Mouse (Mus musculus) kidney, embryonic 16.5 days (tissue): Measurements from ENCODE around the gene Zfp78. TPM values are rescaled to one million over a fixed set of nuclear protein-coding genes. Genes with fewer than 3 reads are reported as not detected.

ENCODE experiments used
- ATAC-seq: fragments of 200-750 bp; cut with Nextera tagmentation; 2 replicates; pipeline ENCODE4 v1.8.0; 2017; ENCODE audit warnings: moderate TSS enrichment; ENCODE audit not compliant: low FRiP score, low TSS enrichment
- H3K27ac ChIP-seq: fragments of 300-500 bp; sonication (generic); 2 replicates; pipeline ENCODE4 v1.5.1; 2014; ENCODE audit warnings: low read length
- H3K27me3 ChIP-seq: fragments of 300-500 bp; sonication (generic); 2 replicates; pipeline ENCODE4 v1.6.1; 2014; ENCODE audit warnings: low read length, control low read depth, mixed read lengths; ENCODE audit not compliant: insufficient read depth
- H3K36me3 ChIP-seq: fragments of 300-500 bp; sonication (generic); 2 replicates; pipeline ENCODE4 v1.6.1; 2014; ENCODE audit warnings: low read length, control low read depth, mixed read lengths; ENCODE audit not compliant: insufficient read depth
- H3K4me1 ChIP-seq: fragments of 300-500 bp; sonication (generic); 2 replicates; pipeline ENCODE4 v1.6.1; 2014; ENCODE audit warnings: low read length, control low read depth, mixed read lengths; ENCODE audit not compliant: insufficient read depth
- H3K4me2 ChIP-seq: fragments of 300-500 bp; sonication (generic); replicated peaks from 2 replicates; pipeline ENCODE4 v1.6.1; 2014; ENCODE audit warnings: low read depth, low read length
- H3K4me3 ChIP-seq: fragments of 300-500 bp; sonication (generic); 2 replicates; pipeline ENCODE4 v1.5.1; 2014; ENCODE audit warnings: mild to moderate bottlenecking, low read length
- H3K9ac ChIP-seq: fragments of 300-500 bp; sonication (generic); replicated peaks from 2 replicates; pipeline ENCODE4 v1.6.1; 2014; ENCODE audit warnings: low read length
- H3K9me3 ChIP-seq: fragments of 300-500 bp; sonication (generic); 2 replicates; pipeline ENCODE4 v1.6.1; 2016; ENCODE audit warnings: low read length, control low read depth
- WGBS: fragments of 180-500 bp; shearing (Covaris S2); extraction: QIAGEN DNeasy Blood & Tissue Kit; methylation state at CpG from one replicate; pipeline ENCODE4 v1.1.7; 2014; 5-methylcytosine and 5-hydroxymethylcytosine counted together
- polyA plus RNA-seq: library from polyadenylated mRNA; unstranded; fragments of >200 nt; fragmentation: Nextera tagmentation; extraction: Ambion mirVana; gene quantifications from 2 replicates; pipeline ENCODE4 v1.2.1, GENCODE M21; 2015

The Zfp78 gene
- polyA plus RNA-seq, 1 experiment from 2014 or later = 1.6 TPM

DNA sequence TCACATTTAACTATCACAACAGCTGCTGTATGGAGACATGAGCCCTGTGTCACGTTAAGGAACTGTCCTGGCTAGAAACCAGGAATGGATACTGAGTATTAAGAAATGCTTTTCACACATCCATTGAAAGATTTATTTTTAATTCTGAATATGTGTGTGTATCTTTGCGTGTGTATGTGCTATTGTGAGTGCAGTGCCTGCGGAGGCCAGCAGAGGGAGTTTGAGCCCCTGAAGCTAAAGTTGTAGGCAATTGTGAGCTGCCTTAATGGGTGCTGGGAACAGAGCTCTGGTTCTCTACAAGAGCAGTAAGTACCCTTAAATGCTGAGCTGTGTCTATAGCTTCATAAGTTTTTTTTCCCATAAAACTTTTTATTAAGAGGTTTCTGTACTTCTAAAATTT is 66.3 kb downstream of the Zfp78 start:
- H3K36me3 ChIP-seq = no peaks in the 10 kb centered on the region
- no peak for ATAC-seq
- peaks cover 5% of the 10 kb centered on the region for H3K9me3 ChIP-seq
- 88% methylated on average over 3 of the region's 3 CpGs for WGBS
- no peaks in the 10 kb centered on the region for H3K27me3 ChIP-seq
- H3K9ac ChIP-seq = no peak overlapping the region
- no peaks in the 10 kb centered on the region for H3K4me1 ChIP-seq
- no peak overlapping the region for H3K27ac ChIP-seq
- no peak overlapping the region for H3K4me3 ChIP-seq
- H3K4me2 ChIP-seq = no peak overlapping the region

DNA sequence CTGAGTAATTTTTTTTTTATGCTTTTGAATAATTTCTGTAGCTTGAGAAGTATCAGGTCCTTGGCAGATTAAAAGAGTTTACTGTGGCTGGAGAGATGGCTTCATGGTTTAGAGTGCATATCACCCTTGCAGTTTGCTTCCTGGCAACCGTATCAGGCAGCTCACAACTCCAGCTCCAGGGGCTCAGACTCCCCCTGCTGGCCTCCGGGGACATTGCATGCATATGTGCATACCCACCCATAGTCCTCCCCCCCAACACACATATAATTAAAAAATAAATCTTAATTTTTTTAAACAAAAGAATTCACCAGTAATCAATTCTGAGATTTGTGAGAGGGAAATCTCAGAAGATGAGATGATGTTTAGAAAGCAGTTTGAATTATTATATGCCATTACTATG is 67.3 kb downstream of the Zfp78 start:
- 37% methylated on average over 2 of the region's 2 CpGs for WGBS
- H3K27ac ChIP-seq = no peak overlapping the region

More for the DNA sequence above, 67.3 kb downstream of the Zfp78 start:
- Histone ChIP-seq H3K36me3 (no peaks in the 10 kb centered on the region), H3K4me3 (no peak overlapping the region), H3K4me2 (no peak overlapping the region), H3K27me3 (no peaks in the 10 kb centered on the region), H3K4me1 (no peaks in the 10 kb centered on the region), H3K9ac (no peak overlapping the region), H3K9me3 (peaks cover 5% of the 10 kb centered on the region)
- ATAC-seq = no peak

Other genes starting within 250 kb of the Zfp78 start
- 27.7 and 31.8 TPM in 2 replicates for gene Zfp787, start 207.3 kb upstream of the Zfp78 start, polyA plus RNA-seq
- gene Zfp444, start 191.1 kb upstream of the Zfp78 start, polyA plus RNA-seq = 69.9 and 73.5 TPM in 2 replicates
- gene Galp, start 166.2 kb upstream of the Zfp78 start, polyA plus RNA-seq = not detected in 2 replicates
- gene Zscan5b, start 141.0 kb upstream of the Zfp78 start, polyA plus RNA-seq = not detected in 2 replicates
- gene Epp13, start 110.6 kb upstream of the Zfp78 start, polyA plus RNA-seq = not detected in 2 replicates
- gene Zfp667, start 76.7 kb upstream of the Zfp78 start, polyA plus RNA-seq = 4.9 and 6.8 TPM in 2 replicates
- 5.8 and 6.3 TPM in 2 replicates for gene Zfp583, start 32.0 kb upstream of the Zfp78 start, polyA plus RNA-seq
- 2.3 TPM in 2 replicates for gene Gm3854, start 19.5 kb upstream of the Zfp78 start, polyA plus RNA-seq
- gene Zfp28, start 20.0 kb downstream of the Zfp78 start, polyA plus RNA-seq = 8.9 and 9.0 TPM in 2 replicates
- gene Smim17, start 35.4 kb downstream of the Zfp78 start, polyA plus RNA-seq = 0.35 TPM in 1 of 2 replicates, not detected in the other
- gene Gm20715, start 47.0 kb downstream of the Zfp78 start, polyA plus RNA-seq = not detected in 2 replicates
- not detected in 2 replicates for gene Olfr1344, start 75.4 kb downstream of the Zfp78 start, polyA plus RNA-seq
- not detected in 2 replicates for gene Olfr1336, start 92.9 kb downstream of the Zfp78 start, polyA plus RNA-seq
- not detected in 2 replicates for gene Olfr1346, start 103.8 kb downstream of the Zfp78 start, polyA plus RNA-seq
- not detected in 2 replicates for gene Olfr5, start 123.7 kb downstream of the Zfp78 start, polyA plus RNA-seq
- gene Olfr1347, start 136.5 kb downstream of the Zfp78 start, polyA plus RNA-seq = not detected in 2 replicates
- gene Olfr1348, start 145.5 kb downstream of the Zfp78 start, polyA plus RNA-seq = not detected in 2 replicates
- gene Olfr1349, start 159.7 kb downstream of the Zfp78 start, polyA plus RNA-seq = not detected in 2 replicates
- not detected in 2 replicates for gene Olfr1350, start 201.6 kb downstream of the Zfp78 start, polyA plus RNA-seq